Mouse (Mus musculus): ENCODE measurements around the gene Atp13a3.

The Atp13a3 gene

DNA sequence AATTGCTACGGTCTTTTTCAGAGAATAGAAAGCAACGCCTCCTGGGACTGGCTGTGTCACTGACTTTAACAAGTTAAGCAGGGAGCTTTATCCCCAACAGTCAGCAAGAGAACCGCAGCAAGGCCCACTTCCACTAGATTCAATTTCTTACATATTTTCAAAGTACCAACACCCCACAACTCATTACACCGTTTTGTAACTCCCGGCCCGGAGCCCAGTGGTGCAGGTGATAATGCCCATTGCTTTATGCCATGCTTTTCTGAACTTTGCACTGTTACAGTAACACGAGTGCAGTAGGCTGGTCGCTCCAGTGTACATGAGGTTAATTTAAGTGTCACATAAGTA lies 95.6 kb downstream of the Atp13a3 start:
- no peak for DNase-seq

DNA sequence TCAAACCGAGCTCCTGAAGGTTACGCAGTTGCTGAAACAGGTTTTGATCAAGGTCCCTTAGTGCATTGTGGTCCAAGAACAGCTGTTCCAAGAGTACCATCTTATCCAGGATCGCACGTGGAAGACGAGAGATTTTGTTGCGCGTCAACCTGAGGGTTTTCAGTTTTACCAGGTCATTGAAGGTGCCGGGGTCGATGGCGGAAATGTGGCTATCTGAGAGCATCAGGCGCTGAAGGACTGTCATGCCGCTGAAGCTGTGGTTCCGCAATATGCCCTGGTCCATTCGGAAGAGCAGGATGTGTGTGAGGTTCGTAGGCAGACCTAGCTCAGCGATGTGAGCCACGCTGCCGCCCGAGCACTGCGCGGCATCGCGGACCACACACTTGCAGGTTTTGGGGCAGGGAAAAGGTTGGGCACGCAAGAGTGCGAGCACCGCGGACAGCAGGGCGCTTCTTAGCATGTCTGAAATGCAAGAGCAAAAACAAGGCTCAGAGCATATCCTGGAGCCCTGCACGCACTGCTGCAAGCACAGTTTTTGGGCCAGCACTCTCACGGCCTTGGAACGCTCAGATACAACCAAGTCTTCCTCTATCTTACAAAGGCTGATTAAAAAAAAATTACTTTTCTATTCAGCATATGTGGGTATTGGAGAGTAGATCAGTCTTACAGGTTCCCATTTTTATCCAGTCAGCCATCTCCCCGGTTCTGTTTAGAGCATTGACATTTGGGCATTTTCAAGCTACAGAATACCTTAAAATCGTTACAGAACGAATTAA lies 96.2 kb downstream of the Atp13a3 start:
- DNase-seq = no peak

DNA sequence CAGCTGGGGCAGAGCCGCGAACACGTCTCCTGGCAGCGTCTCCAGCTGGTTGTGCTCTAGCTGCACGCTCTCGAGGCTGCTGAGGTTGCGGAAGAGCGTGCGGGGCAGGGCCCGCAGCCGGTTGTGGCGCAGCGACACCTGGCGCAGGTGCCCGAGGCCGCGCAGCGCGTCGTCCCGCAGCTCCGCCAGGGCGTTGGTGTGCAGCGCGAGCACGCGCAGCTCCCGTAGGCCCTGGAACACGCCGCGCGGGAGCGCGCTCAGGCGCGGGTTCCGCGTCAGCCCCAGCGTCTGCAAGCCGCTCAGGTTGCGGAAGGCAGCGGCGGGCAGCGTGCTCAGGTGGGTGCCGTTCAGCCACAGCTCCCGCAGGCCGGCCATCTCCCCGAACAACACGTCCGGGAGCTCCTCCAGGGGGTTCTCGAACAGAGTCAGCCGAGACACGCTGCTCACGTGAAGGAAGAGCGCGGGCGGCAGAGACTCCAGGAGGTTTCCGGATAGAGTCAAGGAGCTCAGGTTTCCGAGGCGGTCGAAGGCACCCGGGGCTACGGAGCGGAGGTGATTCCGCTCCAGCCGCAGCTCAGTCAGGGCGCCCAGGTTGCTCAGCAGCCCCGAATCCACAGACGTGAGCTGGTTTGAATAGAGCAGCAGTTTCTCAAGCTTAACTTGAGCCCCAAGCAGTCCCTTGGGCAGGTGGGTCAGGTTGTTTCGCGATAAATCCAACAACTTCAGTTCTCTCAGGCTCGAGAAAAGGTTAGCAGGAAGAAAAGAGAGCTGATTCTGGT lies 97.0 kb downstream of the Atp13a3 start:
- peak; percentile 54 for DNase-seq

GRCm38 (mm10) chr16:30307961-30308615 lies 97.7 kb downstream of the Atp13a3 start:
- no peak for DNase-seq

DNA sequence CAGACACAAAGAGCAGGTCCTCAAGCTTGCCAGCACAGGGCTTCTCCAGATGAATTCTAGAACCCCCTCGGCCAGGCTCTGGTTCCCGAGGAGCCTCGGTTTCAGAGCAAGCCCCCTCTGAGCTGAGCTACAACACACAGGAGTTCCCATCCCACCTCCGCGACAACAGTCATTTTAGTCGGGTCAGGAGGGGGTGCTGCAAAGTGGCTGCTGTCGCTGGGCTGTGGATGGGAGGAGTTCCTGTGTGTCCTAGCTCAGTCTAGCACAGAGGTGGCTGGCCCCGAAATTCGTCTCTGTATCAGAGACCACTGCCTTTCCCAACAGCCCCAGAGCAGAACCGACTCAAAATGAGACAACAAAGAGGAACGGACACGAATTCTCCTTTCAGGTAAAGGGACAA lies 98.5 kb downstream of the Atp13a3 start:
- no peak for DNase-seq

DNA sequence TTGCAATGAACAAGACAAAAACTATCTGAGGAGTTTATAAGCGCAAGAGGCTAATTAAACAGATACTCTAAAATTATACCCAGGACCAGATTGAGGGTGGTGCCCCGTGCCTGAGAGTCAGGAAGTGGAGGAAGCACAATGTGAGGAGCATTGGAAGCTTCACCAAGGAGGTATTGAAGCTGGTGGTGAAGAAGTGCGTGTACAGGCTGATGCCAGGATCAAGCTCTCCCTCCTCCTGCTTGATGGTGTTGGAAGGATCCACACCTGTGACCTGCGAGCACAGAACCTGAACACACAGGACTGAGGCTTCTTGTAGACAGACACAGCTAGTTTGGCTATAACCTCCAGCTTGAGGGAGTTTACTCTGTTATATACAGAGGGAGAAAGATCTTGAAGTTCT lies 99.7 kb downstream of the Atp13a3 start:
- DNase-seq = no peak

DNA sequence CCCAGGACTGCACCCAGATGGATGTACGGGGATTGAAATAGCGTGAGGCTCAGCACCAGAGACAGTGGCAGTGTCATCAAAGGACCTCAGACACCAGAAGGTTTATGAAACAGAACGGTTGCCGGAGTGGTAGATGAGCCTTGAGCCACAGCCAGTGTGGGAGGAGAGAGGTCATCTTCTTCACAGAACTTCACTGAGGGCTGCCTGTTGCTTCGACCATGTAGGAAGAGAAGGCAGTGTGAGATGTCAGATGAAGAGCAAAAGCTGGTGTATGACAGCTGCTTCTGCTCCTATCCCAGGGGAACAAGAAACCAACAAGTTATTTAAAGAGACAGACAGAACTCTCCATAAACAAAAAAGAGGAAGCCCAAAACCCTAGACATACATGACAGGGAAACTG lies 101.5 kb downstream of the Atp13a3 start:
- no peak for DNase-seq

GRCm38 (mm10) chr16:30303411-30303810 lies 102.4 kb downstream of the Atp13a3 start:
- no peak for DNase-seq

GRCm38 (mm10) chr16:30302686-30303085 lies 103.1 kb downstream of the Atp13a3 start:
- no peak for DNase-seq

DNA sequence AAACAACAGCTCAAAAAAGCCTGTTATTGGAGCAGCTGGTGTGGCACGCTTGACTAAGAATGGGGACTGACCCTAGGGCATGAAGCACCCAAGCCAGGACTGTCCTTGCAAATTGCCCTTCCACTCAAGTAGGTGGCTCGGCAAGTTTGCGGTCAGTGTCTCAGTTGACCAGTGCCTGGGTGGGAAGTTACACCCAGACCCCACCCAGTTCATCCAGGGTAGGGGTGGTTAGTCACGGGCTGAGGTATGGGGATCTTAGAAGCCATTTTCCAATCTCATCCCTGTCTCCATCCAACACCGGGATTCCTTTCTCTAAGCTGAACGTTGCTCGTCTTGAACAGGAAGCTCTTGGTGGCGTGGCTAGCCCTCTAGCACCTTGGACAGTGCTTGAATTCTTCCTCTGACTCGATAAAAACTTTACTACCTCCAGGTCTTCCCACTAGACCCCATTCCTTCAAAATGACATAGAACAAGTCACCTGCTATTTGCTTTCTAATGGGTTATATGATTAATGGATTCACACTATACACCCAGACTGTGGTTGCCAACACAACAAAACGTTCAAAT lies 106.0 kb downstream of the Atp13a3 start:
- no peak for DNase-seq

DNA sequence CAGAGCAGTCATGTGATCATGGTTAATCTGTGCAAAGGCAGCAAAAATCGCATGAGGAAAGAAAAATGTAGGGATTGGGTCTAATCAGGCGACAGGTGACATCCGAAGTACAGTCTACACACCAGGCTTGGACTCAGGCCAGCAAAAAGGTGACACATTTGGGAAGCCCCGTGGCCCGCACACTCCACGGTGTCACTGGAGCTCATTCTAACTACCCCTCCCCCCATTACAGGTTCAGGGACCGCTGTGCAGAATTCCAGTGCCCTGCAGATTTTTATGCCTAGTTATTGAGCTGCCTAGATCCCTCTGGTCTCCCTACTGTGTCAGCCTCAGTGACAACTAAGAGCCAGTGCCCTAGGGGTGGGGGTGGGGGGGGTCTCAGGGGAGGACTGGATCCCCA lies 108.3 kb downstream of the Atp13a3 start:
- no peak for DNase-seq

DNA sequence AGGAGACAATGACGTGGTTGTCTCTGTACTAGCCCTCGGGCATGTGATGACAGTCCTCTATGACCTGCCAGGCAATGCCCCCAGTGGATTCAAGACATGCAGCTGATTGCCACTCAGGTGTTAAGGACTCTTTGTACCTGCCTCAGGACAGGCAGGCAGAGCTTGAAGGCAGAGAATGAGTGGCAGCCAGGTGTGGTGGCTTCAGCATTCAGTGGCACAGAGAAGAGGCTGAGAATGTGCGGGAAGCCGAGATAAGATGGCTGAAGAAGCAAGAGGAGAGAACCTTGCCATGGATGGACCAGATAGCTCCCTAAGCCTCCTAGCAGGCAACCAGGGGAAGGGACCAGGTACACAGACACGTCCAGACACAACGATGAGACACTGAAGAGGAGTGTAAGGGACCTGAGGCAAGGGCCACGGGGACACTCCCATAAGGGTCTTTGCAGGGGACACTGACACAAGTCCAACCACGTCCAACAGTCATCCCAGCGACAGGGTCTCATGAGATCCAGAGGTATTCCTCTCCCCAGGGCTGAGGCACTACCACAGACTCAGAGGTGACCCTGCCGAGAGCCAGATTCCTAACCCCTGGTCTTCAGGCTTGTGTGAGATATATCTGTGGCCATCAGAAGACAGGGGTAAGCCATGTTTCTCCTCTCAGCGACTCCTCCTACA lies 109.0 kb downstream of the Atp13a3 start:
- DNase-seq = no peak

DNA sequence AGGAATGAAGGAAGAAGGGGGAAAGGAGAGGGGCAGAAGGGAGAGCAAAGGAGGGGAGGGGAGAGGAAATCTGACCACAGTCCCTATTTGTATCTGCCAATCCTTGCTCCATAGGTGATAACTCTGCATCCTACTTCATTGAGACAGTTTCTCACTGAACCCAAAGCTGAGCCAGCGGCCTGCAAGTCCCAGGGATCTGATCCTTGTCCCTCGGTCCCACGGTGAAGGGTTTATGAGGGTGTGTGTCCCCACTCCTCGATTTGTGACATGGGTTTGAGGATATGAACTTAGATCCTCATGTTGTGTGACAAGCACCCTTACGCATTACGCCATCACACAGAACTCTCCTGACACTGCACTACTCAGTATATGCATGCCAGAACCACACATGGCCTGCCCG lies 110.7 kb downstream of the Atp13a3 start:
- DNase-seq = no peak

DNA sequence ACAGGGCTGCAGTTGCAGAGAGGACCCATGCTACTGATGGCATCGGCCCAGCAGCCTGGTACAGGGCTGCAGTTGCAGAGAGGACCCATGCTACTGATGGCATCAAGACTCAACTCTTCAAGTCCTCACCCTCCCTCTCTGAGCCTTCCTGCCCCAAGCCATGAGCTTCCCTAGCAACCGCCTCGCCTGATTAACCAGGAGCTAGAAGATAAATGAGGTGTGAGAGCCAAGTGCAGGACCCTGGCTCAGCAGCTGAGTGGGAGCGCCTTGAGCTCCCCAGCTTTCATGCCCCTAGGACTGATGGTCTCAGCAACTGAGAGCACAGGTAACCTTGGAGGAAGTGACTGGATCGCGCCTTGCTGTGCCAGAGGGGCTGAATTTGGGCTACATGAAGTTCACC lies 115.3 kb downstream of the Atp13a3 start:
- no peak for DNase-seq

GRCm38 (mm10) chr16:30285701-30286100 lies 120.1 kb downstream of the Atp13a3 start:
- DNase-seq = no peak

DNA sequence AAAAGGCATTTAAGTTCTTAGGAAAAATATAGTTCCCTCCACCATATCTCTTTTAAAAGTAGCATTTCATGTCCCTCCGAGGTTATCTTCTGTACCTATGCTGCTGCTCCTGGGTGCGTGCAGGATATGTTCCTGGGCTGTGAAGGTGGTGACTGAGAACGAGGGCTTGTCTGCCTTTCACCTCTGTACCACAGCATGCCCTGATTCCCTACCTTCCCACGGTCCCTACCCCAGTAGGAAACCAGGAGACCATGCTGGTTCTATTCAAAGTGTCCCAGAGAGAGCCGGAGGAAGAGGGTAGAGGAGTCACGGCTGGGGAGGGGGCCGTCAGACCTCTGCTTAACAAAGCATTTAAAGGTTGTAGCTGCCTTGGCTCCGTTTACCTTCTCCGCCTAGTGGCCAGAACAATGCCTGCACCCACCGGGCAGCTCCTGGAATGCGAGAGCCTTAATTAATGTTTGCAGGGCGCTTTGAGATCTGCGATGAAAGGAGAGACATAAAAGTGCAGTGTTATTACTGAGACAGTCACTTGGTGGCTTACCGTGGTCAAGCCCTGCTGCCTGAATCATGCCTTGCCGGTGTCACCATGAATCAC lies 121.9 kb downstream of the Atp13a3 start:
- no peak for DNase-seq

DNA sequence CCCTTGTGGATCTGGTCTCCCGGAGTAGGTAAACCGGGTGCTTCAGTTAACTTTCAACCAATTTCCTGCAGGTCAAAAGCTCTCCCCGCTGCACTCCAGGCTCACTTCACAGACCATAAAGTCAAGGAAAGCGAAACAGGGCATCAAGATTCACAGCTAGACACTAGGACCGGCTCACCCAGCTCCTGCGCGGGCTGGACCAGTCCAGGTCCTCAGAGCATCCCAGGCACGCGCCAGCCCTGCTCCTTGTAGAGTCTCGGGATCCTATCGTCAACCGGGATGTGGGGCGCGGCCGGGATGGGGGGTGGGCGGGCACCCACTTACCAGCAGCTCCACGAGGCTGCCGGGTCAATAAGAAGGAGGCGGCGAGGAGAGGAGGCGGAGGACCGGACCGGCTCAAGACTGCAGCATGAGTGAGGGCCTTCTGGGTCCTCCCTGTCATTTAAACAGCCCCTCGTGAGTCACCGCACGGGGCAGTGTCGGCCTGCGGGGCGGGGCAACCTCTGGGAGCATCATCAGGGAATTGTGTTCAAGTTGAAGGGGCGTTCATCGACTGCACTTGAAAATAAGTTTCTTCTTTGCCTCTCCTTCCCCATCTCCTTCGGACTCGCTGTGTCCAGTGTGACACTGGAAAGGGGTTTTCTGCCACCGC lies 122.8 kb downstream of the Atp13a3 start, which contains the start of gene Lrrc15:
Gene Lrrc15 (minus strand): TSS at position 413 of the 652 bp plus-strand sequence.
- DNase-seq = no peak

- no peak for DNase-seq
Observed at GRCm38 (mm10) chr16:30280676-30281297, 125.0 kb downstream of the Atp13a3 start.

- DNase-seq = no peak
Observed at GRCm38 (mm10) chr16:30278406-30278805, 127.4 kb downstream of the Atp13a3 start.

GRCm38 (mm10) chr16:30275558-30276340 lies 130.0 kb downstream of the Atp13a3 start:
- DNase-seq = peak; percentile 13

DNA sequence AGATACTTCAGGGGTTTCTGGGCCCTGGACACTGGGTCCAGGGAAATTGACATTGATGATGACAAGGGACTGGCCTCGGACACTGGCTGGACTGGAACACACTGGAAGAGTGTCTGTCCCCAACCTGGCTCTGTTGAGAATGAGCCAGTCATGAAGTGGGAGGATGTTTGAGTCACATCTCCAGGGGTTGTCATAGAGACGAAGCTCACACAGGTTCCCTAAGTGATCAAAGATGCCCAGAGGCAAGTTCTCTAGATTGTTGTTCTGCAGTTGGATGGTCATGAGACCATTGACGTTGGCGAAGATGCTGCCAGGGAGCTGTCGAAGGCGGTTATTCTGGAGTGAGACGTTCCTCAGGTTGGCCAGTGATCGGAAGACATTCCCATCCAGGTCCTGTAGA lies 132.7 kb downstream of the Atp13a3 start:
- DNase-seq = no peak
